Mouse (Mus musculus) heart, postnatal 10 days (tissue): ENCODE measurements around the gene Irak1bp1. TPM values are rescaled to one million over a fixed set of nuclear protein-coding genes. Genes with fewer than 3 reads are reported as not detected.

Experiments
- DNase-seq, 2 experiments: peaks; one replicate each; pipeline ENCODE4 v3.0.0; 2021
- intact Hi-C: fragments of 180-260 bp; cut with DNase I; formaldehyde crosslinking; loops from one replicate; pipeline ENCODE4 v1.15.1; 2025
- total RNA-seq, 2 experiments: library from RNA; stranded (reverse); gene quantifications; 2 replicates each; pipeline ENCODE4 v1.2.3; 2021

Gene Irak1bp1
- total RNA-seq, result 1 to 10 TPM; 2.6 to 2.8 TPM

GRCm38 (mm10) chr9:82829007-82829689 is at the start of gene Irak1bp1:
Irak1bp1 (plus strand) TSS chr9:82829540.
- DNase-seq, result peak in 1 of 2 experiments; percentile 9
- intact Hi-C loops, result no loop called here

- intact Hi-C loops, result no loop called here
- DNase-seq, result no peak
These were observed 41.0 kb upstream of the Irak1bp1 start for GRCm38 (mm10) chr9:82788375-82788774.

- DNase-seq, result peak; percentile 4 to 19
- intact Hi-C loops, result no loop called here
These were observed 29.0 kb upstream of the Irak1bp1 start for GRCm38 (mm10) chr9:82800360-82800759.

DNA sequence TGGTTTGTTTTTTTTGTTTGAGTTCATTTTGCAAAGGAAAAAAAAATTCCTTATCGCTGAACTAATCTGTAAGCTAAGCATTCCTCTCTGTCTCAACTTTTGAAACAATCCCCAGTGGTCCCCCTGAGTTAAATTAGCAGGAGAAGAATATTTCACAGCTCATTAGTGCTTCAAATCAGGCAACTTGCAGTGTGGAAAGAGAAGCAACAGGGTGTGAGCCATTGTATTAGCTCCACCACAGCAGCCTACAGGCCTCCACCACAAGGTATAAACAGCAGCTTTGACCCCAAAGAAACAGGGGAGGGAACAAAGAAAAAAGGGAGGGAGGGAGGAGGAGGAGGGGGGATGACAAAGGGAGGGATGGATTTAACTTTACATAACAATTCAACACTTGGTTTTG is 22.2 kb upstream of the Irak1bp1 start:
- intact Hi-C loops, result no loop called here
- no peak for DNase-seq

DNA sequence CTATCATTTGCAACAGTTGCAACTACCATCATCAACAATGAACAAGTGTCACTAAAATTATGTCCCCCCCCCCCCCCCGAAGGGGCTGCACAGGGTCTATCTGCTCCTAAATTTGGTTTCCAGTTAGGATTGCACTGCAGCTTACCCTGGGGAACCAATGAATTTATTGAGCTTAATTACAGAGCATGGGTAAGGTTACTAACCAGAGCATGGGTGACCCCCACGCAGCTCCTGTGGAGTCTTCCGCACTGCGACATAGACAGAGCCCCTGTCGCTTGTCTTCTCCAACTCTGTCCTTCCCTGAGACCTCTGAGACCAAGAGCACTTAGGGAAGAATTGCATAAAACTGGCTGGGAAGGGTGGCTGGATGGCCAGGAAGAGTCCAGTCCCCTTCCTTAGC is 21.7 kb upstream of the Irak1bp1 start:
- intact Hi-C loops, result no loop called here
- DNase-seq, result no peak

GRCm38 (mm10) chr9:82812172-82812963 is 17.0 kb upstream of the Irak1bp1 start:
- intact Hi-C loops, result no loop called here
- DNase-seq, result no peak

- no peak for DNase-seq
These were observed 14.8 kb upstream of the Irak1bp1 start for GRCm38 (mm10) chr9:82814536-82814935.

GRCm38 (mm10) chr9:82815257-82815785 is 14.0 kb upstream of the Irak1bp1 start:
- intact Hi-C loops, result no loop called here
- no peak for DNase-seq

More at GRCm38 (mm10) chr9:82814536-82814935, 14.8 kb upstream of the Irak1bp1 start:
- intact Hi-C loops, result no loop called here

- DNase-seq, result no peak
These were observed 2.9 kb upstream of the Irak1bp1 start for GRCm38 (mm10) chr9:82826426-82826825.

DNA sequence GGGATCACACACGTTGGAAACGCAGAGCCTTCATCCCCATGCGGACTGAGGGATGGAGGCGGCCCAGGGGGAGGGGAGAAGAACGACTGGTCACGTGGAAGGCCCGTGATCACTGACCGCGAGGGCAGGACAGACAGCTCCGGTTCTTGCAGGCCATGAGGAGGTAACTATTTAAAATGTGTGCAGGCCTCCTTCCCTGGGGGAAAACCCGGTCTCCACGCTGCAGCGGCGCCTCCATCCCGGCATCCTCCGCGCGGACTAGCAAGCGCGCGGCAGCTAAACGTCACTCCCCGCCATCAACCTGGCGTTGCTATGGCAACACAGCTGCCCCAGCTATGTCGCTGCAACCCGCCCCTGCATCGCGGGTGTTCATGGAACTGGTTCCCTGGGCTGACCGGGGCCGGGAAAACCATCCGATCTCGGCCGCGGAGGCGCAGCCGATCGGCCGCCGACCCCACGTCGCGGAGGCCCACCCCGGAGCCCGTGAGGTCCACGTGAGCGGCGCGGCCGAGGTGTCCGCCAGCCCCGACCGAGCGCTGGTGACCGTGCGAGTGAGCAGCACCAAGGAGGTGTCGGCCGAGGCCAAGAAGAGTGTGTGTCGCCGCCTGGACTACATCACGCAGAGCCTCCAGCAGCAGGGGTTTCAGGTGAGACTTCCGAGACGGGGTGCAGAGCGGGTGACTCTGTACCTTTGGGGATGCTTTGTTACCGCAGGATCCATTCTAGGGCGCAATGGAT is 522 bp downstream of the Irak1bp1 start:
- DNase-seq, result peak; percentile 87
- intact Hi-C loops, result no loop called here

More at GRCm38 (mm10) chr9:82826426-82826825, 2.9 kb upstream of the Irak1bp1 start:
- intact Hi-C loops, result no loop called here

- intact Hi-C loops, result no loop called here
- DNase-seq, result no peak
These were observed 2.6 kb downstream of the Irak1bp1 start for GRCm38 (mm10) chr9:82831891-82832290.

DNA sequence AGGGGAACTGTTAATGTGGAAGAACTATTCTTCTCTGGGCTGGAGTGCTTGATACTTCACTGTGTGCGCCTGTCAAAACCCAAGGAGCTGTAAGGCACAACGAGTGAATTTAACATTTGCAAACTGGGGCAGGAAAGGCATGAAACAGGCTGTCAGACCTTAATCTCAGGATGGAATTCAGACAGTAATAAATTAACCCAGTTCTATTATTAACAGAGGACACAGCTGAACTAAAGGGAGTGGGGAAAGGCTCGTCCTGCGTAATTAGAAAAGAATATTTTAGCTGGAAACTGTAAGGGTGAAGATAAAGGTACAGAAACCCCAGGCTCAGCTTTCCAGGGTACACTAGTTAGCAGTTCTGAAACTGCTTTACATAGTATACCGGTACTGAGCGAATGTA is 6.6 kb downstream of the Irak1bp1 start:
- intact Hi-C loops, result no loop called here
- DNase-seq, result no peak

- intact Hi-C loops, result no loop called here
- no peak for DNase-seq
These were observed 13.3 kb downstream of the Irak1bp1 start for GRCm38 (mm10) chr9:82842671-82843070.

DNA sequence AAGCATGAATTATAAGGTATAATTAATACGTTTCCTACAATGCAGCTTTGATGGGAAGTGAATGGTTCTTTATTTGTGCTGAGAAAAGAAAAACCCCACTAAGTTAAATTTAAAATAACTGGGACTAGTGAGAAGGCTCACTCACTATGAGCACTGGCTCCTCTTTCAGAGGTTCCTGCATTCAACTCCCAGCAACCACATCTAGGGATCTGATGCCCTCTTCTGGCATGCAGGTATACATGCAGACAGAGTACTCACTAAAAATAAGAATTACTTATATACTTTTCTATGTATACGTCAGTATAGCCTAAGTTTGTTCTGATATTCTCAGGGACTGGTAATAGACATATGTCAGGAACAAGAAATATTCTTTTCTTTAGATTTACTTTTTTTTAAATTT is 24.7 kb downstream of the Irak1bp1 start:
- intact Hi-C loops, result loop anchor here (10.0 kb wide), 1 partner anchor 609 kb away; no protein-coding TSS in a partner anchor
- peak; percentile 8 to 27 for DNase-seq

DNA sequence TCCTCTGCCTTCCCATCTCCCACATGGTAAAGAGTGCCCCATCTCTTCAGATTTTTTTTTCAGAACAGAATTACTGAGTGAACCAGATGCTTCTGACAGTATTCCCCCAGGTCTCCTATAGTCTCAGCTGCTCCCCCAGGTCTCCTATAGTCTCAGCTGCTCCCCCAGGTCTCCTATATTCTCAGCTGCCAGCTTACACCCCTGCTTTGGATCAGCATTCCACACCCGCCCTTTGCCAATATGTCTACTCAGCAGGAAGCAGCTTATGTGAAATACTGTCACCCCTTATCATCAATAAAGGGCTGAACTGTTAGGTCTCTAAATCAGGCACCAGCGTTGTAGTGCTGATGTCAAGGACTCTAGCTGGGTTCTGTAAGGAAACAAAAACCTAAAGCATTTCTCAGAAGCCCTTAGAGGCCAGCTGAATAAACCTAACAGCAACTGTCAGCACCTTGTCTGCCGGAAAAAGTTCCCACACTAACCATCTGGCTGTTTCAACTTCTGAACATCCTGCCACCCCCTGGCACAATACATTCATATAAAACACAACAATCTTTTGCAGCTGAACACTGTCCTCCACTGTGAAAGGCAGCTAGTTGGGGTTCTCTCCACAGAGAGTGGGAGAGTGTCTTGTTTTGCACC is 25.8 kb downstream of the Irak1bp1 start:
- intact Hi-C loops, result loop anchor here (10.0 kb wide), 1 partner anchor 610 kb away; no protein-coding TSS in a partner anchor

GRCm38 (mm10) chr9:82856241-82856640 is 26.9 kb downstream of the Irak1bp1 start:
- DNase-seq, result no peak
- intact Hi-C loops, result loop anchor here (10.0 kb wide), 1 partner anchor 611 kb away; no protein-coding TSS in a partner anchor

More for the DNA sequence above, 25.8 kb downstream of the Irak1bp1 start:
- DNase-seq, result no peak

GRCm38 (mm10) chr9:82860805-82861204 is 31.5 kb downstream of the Irak1bp1 start:
- intact Hi-C loops, result no loop called here
- DNase-seq, result no peak

GRCm38 (mm10) chr9:82861316-82861715 is 32.0 kb downstream of the Irak1bp1 start:
- peak; percentile 29 to 31 for DNase-seq
- intact Hi-C loops, result no loop called here

DNA sequence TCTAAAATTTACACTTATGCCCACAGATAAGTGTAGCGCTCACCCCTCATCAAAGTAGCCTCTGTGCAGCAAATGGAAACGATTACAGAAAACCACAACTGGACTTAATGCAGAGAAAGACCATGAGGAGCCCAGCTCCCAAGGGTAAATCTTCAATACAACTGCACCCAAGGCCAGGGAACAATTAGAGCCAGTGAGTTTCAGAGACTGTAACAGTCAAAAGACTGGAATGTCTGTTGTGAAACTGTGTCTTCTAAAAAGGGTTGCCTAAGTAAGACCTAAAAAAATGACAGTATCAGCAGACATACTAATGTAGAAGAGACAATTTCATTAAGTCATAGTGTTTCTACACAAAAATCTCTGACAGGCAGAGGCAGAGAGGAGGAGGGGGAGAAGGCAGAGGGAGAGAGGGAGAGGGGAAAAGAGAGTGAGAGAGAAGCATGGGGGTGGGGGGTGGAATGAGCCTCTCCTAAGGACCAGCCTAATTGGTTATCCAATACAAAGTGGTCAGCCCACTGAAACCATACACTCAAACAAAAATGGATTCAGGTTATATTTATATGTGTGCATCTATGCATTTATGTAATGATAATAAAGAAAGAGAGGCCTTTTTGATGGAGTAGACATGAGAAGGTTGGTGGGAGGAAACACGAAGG is 32.6 kb downstream of the Irak1bp1 start:
- intact Hi-C loops, result no loop called here

GRCm38 (mm10) chr9:82866121-82866520 is 36.8 kb downstream of the Irak1bp1 start:
- intact Hi-C loops, result no loop called here
- no peak for DNase-seq

More for the DNA sequence above, 32.6 kb downstream of the Irak1bp1 start:
- DNase-seq, result no peak
